Comparison of ENCODE assay signal across 9 mouse cellular contexts in the genomic region with DNA sequence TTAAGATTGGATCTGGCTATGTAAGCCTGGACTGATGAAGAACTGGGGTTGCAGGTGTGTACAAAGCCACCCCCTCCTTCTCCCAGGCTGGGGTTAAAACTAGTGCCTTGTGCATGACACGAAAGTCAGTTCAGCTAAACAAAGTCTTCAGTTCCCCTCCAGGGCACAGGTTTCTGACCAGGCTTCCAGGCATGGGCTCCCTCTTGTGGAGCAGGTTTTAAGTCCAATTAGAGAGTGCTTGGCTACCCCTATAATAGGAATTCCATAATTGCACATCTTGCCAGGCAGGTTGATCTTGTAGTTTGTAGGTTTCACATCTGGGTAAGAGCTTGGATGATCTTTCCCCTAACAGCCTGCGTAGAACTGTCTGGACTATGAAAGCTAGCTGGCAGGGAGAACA.
DNase-seq lines count a peak whose midpoint lies in the region; ATAC-seq lines count a peak whose summit lies in the region.
"Had no signal": no experiment of that assay in that cellular context is flagged by ENCODE, and none has a peak within 500 bp of the region (broad histone marks: within the 10 kb centered on the region; RNA-seq: fewer than 3 reads in every experiment).

No protein-coding gene starts in this region.

- no peaks in the 10 kb centered on the region for H3K27me3 ChIP-seq in heart, embryonic 16.5 days (ENCODE audit: control insufficient read depth, insufficient read depth, low read length)
- H3K27me3 ChIP-seq in heart, embryonic 11.5 days (ENCODE audit: control insufficient read depth, insufficient read depth, low read length), result no peaks in the 10 kb centered on the region
- H3K27me3 ChIP-seq: neural tube, embryonic 13.5 days had no signal

- no peaks in the 10 kb centered on the region for H3K9me3 ChIP-seq in heart, embryonic 16.5 days (replicated peaks; ENCODE audit: control insufficient read depth, low read length)
- H3K9me3 ChIP-seq in heart, embryonic 11.5 days (replicated peaks; ENCODE audit: control insufficient read depth, low read length), result no peaks in the 10 kb centered on the region
- H3K9me3 ChIP-seq: neural tube, embryonic 13.5 days had no signal

- H3K4me3 ChIP-seq in heart, embryonic 16.5 days (ENCODE audit: low read length), result no peak overlapping the region
- no peak overlapping the region for H3K4me3 ChIP-seq in heart, embryonic 11.5 days (ENCODE audit: low read depth, low read length)
- H3K4me3 ChIP-seq: neural tube, embryonic 13.5 days had no signal

- peak; percentile 28 for DNase-seq in urinary bladder, postnatal 14 days (ENCODE audit: low spot score)
- DNase-seq in urinary bladder, postnatal 36 days (ENCODE audit: low spot score in 2 of 2), result no peak
- peak; percentile 3 for DNase-seq in induced T-regulatory cell, adult 2 months (ENCODE audit: low read depth)
- DNase-seq in c-Kit-positive CD71-positive TER-119-positive erythroid progenitor cells, embryonic 14.5 days (ENCODE audit: low spot score), result no peak
- no peak for DNase-seq in adrenal gland, adult (ENCODE audit: inconsistent age in 2 of 2, low spot score in 1 of 2)
- DNase-seq in spleen, postnatal 4 days (ENCODE audit: low spot score in 2 of 2), result no peak

- no peak overlapping the region for H3K4me2 ChIP-seq in heart, embryonic 16.5 days (ENCODE audit: low read depth, low read length)
- no peak overlapping the region for H3K4me2 ChIP-seq in heart, embryonic 11.5 days
- H3K4me2 ChIP-seq: neural tube, embryonic 13.5 days had no signal

- H3K36me3 ChIP-seq in heart, embryonic 16.5 days (ENCODE audit: control insufficient read depth, insufficient read depth), result no peaks in the 10 kb centered on the region
- H3K36me3 ChIP-seq in heart, embryonic 11.5 days (ENCODE audit: control insufficient read depth, insufficient read depth, low read length), result no peaks in the 10 kb centered on the region
- H3K36me3 ChIP-seq: neural tube, embryonic 13.5 days had no signal

- WGBS in heart, embryonic 16.5 days, result 56% methylated on average over 2 of the region's 2 CpGs
- 56% methylated on average over 2 of the region's 2 CpGs for WGBS in heart, embryonic 11.5 days (ENCODE audit: insufficient replicate concordance)

- H3K27ac ChIP-seq in heart, embryonic 16.5 days (ENCODE audit: low read length), result no peak overlapping the region
- H3K27ac ChIP-seq in heart, embryonic 11.5 days (ENCODE audit: low read depth, low read length), result no peak overlapping the region
- H3K27ac ChIP-seq: neural tube, embryonic 13.5 days had no signal

- H3K9ac ChIP-seq in heart, embryonic 16.5 days (ENCODE audit: low read length), result no peak overlapping the region
- no peak overlapping the region for H3K9ac ChIP-seq in heart, embryonic 11.5 days (ENCODE audit: low read depth, low read length)
- H3K9ac ChIP-seq: neural tube, embryonic 13.5 days had no signal

- 0 out of 2 replicates have a peak, but pooled peaks have one; percentile 32 for ATAC-seq in heart, embryonic 16.5 days (replicated peaks; ENCODE audit: extremely low read depth, insufficient read depth, low FRiP score)
- no peak for ATAC-seq in heart, embryonic 11.5 days (replicated peaks; ENCODE audit: insufficient number of reproducible peaks, low FRiP score, low TSS enrichment)

- H3K4me1 ChIP-seq in heart, embryonic 16.5 days (ENCODE audit: control insufficient read depth, insufficient read depth, low read length), result peaks cover 4% of the 10 kb centered on the region; the same call in 1 of the 2 replicates
- 0 out of 2 replicates have a peak, but pooled peaks cover 5% of the 10 kb centered on the region for H3K4me1 ChIP-seq in heart, embryonic 11.5 days (ENCODE audit: control insufficient read depth, insufficient read depth, low read length)

Comparison
In these comparisons a context has a peak if more than half of its experiments do, and no peak if none do; other contexts are left out.
1. DNase-seq: peak in urinary bladder, postnatal 14 days (single experiment) and induced T-regulatory cell, adult 2 months (single experiment); none in urinary bladder, postnatal 36 days (0 of 2), c-Kit-positive CD71-positive TER-119-positive erythroid progenitor cells, embryonic 14.5 days (single experiment), adrenal gland, adult (0 of 2) and spleen, postnatal 4 days (0 of 2).